Mouse (Mus musculus): ENCODE measurements at regions not wholly inside any gene's neighbourhood (a gene's known extent, or its start where the extent isn't known, plus 50 kb on each side); places are given as distances from the start of the nearest gene placed in this dataset.
A peak's percentile ranks its signal among the peaks of the same experiment; 100 is the strongest.

- Histone ChIP-seq H3K4me3 (replicated peaks; ENCODE audit: insufficient read depth, low read depth, low read length) (no peak overlapping the region), H3K4me1 (ENCODE audit: control insufficient read depth, insufficient read depth, low read length) (no peaks in the 10 kb centered on the region), H3K27ac (ENCODE audit: insufficient read depth, low read length) (no peak overlapping the region), H3K27me3 (ENCODE audit: control insufficient read depth, insufficient read depth, low read length) (no peaks in the 10 kb centered on the region)
- no peak for TF ChIP-seq POLR2A (IDR thresholded peaks at IDR 0.05; ENCODE audit: borderline replicate concordance, insufficient read depth, low read length)
- WGBS = 81% methylated on average over 7 of the region's 7 CpGs
- DNase-seq = no peak
Measured at GRCm38 (mm10) chr11:7606652-7607051, 392.9 kb upstream of the Igfbp3 start.

GRCm38 (mm10) chr11:7592010-7592409 lies 378.3 kb upstream of the Igfbp3 start:
- no peak overlapping the region for H3K27ac ChIP-seq (ENCODE audit: insufficient read depth, low read length)
- TF ChIP-seq POLR2A (IDR thresholded peaks at IDR 0.05; ENCODE audit: borderline replicate concordance, insufficient read depth, low read length) = no peak
- TF ChIP-seq CTCF (IDR thresholded peaks at IDR 0.05; ENCODE audit: borderline replicate concordance, insufficient read depth, low read depth, low read length) = no peak
- 78% methylated on average over 4 of the region's 4 CpGs for WGBS
- H3K27me3 ChIP-seq (ENCODE audit: control insufficient read depth, insufficient read depth, low read length) = no peaks in the 10 kb centered on the region
- H3K4me1 ChIP-seq (ENCODE audit: control insufficient read depth, insufficient read depth, low read length) = no peaks in the 10 kb centered on the region
- DNase-seq = no peak
- H3K4me3 ChIP-seq (replicated peaks; ENCODE audit: insufficient read depth, low read depth, low read length) = no peak overlapping the region

- no peak for TF ChIP-seq CTCF (IDR thresholded peaks at IDR 0.05; ENCODE audit: borderline replicate concordance, insufficient read depth, low read depth, low read length)
- no peak for TF ChIP-seq POLR2A (IDR thresholded peaks at IDR 0.05; ENCODE audit: borderline replicate concordance, insufficient read depth, low read length)
- Histone ChIP-seq H3K27ac (ENCODE audit: insufficient read depth, low read length) (no peak overlapping the region), H3K4me3 (replicated peaks; ENCODE audit: insufficient read depth, low read depth, low read length) (no peak overlapping the region), H3K4me1 (ENCODE audit: control insufficient read depth, insufficient read depth, low read length) (no peaks in the 10 kb centered on the region), H3K27me3 (ENCODE audit: control insufficient read depth, insufficient read depth, low read length) (no peaks in the 10 kb centered on the region)
- WGBS = 71% methylated on average over 2 of the region's 2 CpGs
- DNase-seq = no peak
Measured at GRCm38 (mm10) chr11:7583296-7583695, 369.6 kb upstream of the Igfbp3 start.

- Histone ChIP-seq H3K27me3 (ENCODE audit: control insufficient read depth, insufficient read depth, low read length) (no peaks in the 10 kb centered on the region; the same call in 1 of the 2 replicates), H3K4me3 (replicated peaks; ENCODE audit: insufficient read depth, low read depth, low read length) (no peak overlapping the region), H3K4me1 (ENCODE audit: control insufficient read depth, insufficient read depth, low read length) (no peaks in the 10 kb centered on the region), H3K27ac (ENCODE audit: insufficient read depth, low read length) (no peak overlapping the region)
- DNase-seq = peak; percentile 8
- TF ChIP-seq CTCF (IDR thresholded peaks at IDR 0.05; ENCODE audit: borderline replicate concordance, insufficient read depth, low read depth, low read length) (peak; percentile 16; the same call in 1 of the 2 replicates), POLR2A (IDR thresholded peaks at IDR 0.05; ENCODE audit: borderline replicate concordance, insufficient read depth, low read length) (no peak)
- WGBS = 61% methylated on average over 1 of the region's 1 CpGs
Measured at GRCm38 (mm10) chr11:7568484-7568883, 354.8 kb upstream of the Igfbp3 start.

- Histone ChIP-seq H3K27ac (ENCODE audit: insufficient read depth, low read length) (no peak overlapping the region), H3K4me3 (replicated peaks; ENCODE audit: insufficient read depth, low read depth, low read length) (no peak overlapping the region), H3K4me1 (ENCODE audit: control insufficient read depth, insufficient read depth, low read length) (no peaks in the 10 kb centered on the region), H3K27me3 (ENCODE audit: control insufficient read depth, insufficient read depth, low read length) (no peaks in the 10 kb centered on the region; the same call in 1 of the 2 replicates)
- DNase-seq = no peak
- TF ChIP-seq CTCF (IDR thresholded peaks at IDR 0.05; ENCODE audit: borderline replicate concordance, insufficient read depth, low read depth, low read length) (no peak), POLR2A (IDR thresholded peaks at IDR 0.05; ENCODE audit: borderline replicate concordance, insufficient read depth, low read length) (no peak)
- 50% methylated on average over 2 of the region's 2 CpGs for WGBS
Measured at GRCm38 (mm10) chr11:7562029-7562428, 348.3 kb upstream of the Igfbp3 start.

- 78% methylated on average over 1 of the region's 1 CpGs for WGBS
- Histone ChIP-seq H3K27ac (ENCODE audit: insufficient read depth, low read length) (no peak overlapping the region), H3K4me3 (replicated peaks; ENCODE audit: insufficient read depth, low read depth, low read length) (no peak overlapping the region), H3K27me3 (ENCODE audit: control insufficient read depth, insufficient read depth, low read length) (no peaks in the 10 kb centered on the region; the same call in 1 of the 2 replicates), H3K4me1 (ENCODE audit: control insufficient read depth, insufficient read depth, low read length) (no peaks in the 10 kb centered on the region)
- TF ChIP-seq POLR2A (IDR thresholded peaks at IDR 0.05; ENCODE audit: borderline replicate concordance, insufficient read depth, low read length) (no peak), CTCF (IDR thresholded peaks at IDR 0.05; ENCODE audit: borderline replicate concordance, insufficient read depth, low read depth, low read length) (no peak)
- DNase-seq = no peak
Measured at GRCm38 (mm10) chr11:7561437-7561836, 347.7 kb upstream of the Igfbp3 start.

GRCm38 (mm10) chr11:7555613-7556274 lies 342.0 kb upstream of the Igfbp3 start:
- H3K27me3 ChIP-seq (ENCODE audit: control insufficient read depth, insufficient read depth, low read length) = no peaks in the 10 kb centered on the region
- WGBS = 72% methylated on average over 6 of the region's 6 CpGs
- TF ChIP-seq POLR2A (IDR thresholded peaks at IDR 0.05; ENCODE audit: borderline replicate concordance, insufficient read depth, low read length) (no peak), CTCF (IDR thresholded peaks at IDR 0.05; ENCODE audit: borderline replicate concordance, insufficient read depth, low read depth, low read length) (no peak)
- DNase-seq = no peak
- no peaks in the 10 kb centered on the region for H3K4me1 ChIP-seq (ENCODE audit: control insufficient read depth, insufficient read depth, low read length)
- no peak overlapping the region for H3K27ac ChIP-seq (ENCODE audit: insufficient read depth, low read length)
- H3K4me3 ChIP-seq (replicated peaks; ENCODE audit: insufficient read depth, low read depth, low read length) = no peak overlapping the region

- WGBS = 94% methylated on average over 3 of the region's 3 CpGs
- TF ChIP-seq CTCF (IDR thresholded peaks at IDR 0.05; ENCODE audit: borderline replicate concordance, insufficient read depth, low read depth, low read length) (no peak), POLR2A (IDR thresholded peaks at IDR 0.05; ENCODE audit: borderline replicate concordance, insufficient read depth, low read length) (no peak)
- no peak for DNase-seq
Measured at GRCm38 (mm10) chr11:7552154-7552553, 338.4 kb upstream of the Igfbp3 start.

More at GRCm38 (mm10) chr11:7552154-7552553, 338.4 kb upstream of the Igfbp3 start:
- no peak overlapping the region for H3K4me3 ChIP-seq (replicated peaks; ENCODE audit: insufficient read depth, low read depth, low read length)
- no peaks in the 10 kb centered on the region for H3K27me3 ChIP-seq (ENCODE audit: control insufficient read depth, insufficient read depth, low read length)
- no peak overlapping the region for H3K27ac ChIP-seq (ENCODE audit: insufficient read depth, low read length)
- no peaks in the 10 kb centered on the region for H3K4me1 ChIP-seq (ENCODE audit: control insufficient read depth, insufficient read depth, low read length)

Measured in cerebellum, adult 2 months (tissue).